Mouse (Mus musculus): ENCODE results near the gene Brca1.

- TF ChIP-seq CTCF (IDR thresholded peaks at IDR 0.05; ENCODE audit: control insufficient read depth, insufficient read depth, insufficient replicate concordance, low read depth, low read length) (no peak), POLR2A (IDR thresholded peaks at IDR 0.05; ENCODE audit: control insufficient read depth, low read depth, low read length) (no peak)
These were observed 26.7 kb downstream of the Brca1 start for GRCm38 (mm10) chr11:101525056-101525455.
